Mouse (Mus musculus) Muller cell, postnatal 12 days (primary cell): ENCODE measurements around the gene Krt76.

ENCODE experiments used
- DNase-seq: peaks from one replicate; pipeline ENCODE4 v3.0.0-alpha.2; 2015; ENCODE audit errors: inconsistent ontology term

Krt76 gene

DNA sequence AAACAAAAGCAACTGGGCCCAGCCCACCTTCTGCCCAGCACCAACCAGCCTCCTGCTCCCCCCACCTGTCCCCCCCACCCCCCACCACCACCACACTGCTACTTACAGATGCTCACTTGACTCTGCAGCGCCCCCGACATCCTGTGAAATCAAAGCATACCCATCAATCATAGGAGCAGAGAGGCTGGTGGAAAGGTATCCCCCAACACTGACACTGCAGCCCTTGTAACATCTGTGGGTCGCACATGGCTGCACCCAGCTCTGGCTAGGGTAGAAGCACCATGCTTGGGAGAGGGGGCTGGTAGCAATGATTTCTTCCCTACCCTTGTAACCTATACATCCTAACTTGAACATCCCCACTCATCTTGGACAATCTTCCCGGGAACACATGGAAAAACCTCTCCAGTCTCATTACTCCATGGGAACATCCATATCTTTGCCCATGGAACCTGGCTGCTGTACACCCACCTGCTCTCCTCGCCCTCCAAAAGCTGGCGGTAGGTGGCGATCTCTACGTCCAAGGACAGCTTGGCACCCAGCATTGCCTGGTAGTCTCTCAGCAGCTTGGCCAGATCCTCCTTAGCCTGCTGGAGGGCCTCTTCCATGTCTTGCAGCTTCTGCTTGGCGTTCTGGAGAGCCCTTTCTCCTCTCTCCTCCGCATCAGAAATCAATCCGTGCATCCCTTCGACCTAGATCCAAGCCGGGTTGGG, 32.1 kb downstream of the Krt76 start:
- no peak for DNase-seq

DNA sequence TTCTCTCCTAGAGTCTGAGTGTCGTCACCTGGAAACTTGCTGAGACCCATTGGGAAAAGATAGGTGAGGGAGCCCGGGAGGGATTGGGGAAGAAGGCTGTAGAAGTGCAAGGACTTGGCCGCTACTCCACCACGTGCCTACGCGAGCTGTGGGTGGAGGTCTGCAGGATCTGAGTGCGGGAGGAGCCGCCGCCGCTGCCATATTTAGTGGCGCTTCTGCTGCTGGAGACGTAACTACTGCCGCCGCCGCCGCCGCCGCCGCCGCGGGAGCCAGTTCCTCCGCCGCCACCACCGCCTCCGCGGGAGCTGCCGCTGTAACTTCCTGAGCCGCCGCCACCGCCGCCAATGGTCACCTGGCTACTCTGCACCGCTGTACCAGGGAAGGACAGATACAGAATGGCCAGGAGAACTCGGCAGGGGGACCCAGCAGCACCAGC, 33.0 kb downstream of the Krt76 start:
- DNase-seq = peak; percentile 62

DNA sequence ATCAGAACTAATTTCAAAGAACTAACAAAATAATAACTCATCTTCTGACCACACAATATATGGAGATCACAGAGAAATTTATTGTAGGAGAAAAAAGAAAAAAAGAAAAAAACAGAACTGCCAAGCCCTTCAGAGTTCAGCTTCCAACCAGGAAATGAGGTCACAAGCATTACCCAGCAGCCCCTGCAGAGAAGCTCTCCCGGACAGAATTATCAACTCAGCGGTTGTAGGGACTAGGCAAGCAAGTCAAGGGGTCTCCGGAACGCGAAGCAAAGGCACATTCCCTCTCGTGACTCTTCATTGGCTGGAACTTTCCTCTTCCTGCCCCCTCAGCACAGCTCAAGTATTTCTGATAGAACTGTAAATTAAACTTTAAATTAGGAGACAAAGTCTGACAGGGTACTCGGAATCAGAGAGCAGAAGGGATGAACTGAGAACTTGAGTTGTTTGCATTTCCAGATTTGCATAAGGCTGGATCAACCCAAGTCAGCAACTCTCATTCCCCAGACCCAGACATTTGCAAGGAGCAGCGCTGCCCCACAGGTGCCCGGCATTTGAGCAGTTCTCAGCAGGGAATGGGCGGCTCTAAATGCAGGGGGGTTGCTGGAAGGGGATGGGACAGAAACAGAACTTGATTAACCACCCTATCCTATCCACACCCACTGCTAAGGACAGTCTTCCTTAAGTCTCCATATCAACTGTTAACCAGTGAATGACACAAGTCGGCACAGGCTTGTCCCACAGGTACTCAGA, 33.9 kb downstream of the Krt76 start:
- no peak for DNase-seq

DNA sequence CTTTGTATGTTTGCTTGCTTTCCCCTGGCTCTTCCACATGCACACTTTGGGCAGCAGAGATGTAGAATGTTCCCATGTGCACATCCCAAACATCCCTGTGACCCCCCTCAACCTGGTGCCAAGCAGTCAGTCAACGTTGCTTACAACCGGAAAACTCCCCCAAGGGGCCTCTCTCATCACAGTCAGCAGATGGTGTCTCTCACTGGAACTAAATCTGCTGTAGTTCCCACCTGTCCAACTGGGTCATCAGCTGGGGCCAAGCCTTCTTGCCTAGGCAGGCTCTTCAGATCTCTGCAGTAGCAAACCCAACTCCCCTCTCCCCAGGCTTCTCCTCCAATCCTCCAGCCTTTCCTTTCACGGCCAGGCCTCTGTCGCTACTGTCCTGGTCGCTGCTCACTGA, 36.0 kb downstream of the Krt76 start:
- no peak for DNase-seq

DNA sequence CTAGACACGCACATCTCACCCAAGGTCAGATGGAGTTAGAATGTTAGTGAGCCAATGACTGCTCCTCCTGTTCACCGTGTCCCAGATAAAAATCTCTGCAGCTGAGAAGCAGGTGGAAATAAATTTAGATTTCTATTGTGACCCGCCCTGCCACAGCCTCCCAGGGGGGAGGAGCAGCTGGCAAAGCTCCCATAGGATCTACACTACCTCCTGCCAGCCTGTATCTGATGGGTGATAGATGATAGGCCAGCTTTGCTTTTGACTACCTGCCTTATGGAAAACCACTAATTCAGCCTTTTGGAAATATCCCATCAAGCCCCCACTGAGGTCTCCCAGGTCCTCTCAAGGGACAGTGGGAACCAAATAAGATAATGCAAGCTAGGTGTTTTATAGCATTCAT, 37.0 kb downstream of the Krt76 start:
- DNase-seq = no peak

DNA sequence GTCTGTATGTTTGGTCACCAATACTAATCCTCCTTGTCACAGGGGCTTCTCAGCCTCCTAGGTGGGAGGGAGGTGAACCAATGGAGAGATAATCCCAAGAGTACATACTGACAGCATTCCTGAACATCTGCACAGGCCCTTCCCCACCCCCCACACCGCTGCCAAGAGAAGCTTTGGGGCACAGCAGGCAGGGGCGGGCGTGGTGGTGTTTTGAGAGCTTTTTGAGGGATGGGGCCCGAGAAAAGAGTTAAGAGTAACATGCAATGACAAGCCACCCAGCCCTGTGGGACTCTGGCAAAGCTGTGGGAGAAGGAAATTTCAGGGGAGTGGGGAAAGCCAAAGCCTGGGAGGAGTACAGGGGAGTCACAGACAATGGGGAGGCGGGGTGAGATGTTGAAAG, 38.4 kb downstream of the Krt76 start:
- no peak for DNase-seq

DNA sequence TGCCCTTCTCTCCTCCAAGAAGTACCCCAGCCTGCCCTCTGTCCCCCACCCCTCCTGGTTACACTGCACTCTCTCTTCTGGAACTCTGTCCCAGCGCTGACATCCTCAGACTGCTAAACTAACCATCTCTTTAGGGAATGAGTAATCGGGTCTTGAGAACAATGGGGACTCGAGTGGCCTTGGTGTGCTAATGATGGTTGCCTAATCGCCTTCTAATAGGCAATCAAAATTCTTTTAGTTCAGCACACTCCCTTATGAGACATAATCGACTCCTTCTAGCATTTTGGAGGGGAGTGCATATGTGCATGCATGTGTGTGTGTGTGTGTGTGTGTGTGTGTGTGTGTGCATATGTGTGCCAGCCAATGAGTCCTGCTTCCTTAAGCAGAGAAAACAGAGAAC, 40.1 kb downstream of the Krt76 start:
- DNase-seq = peak; percentile 78

DNA sequence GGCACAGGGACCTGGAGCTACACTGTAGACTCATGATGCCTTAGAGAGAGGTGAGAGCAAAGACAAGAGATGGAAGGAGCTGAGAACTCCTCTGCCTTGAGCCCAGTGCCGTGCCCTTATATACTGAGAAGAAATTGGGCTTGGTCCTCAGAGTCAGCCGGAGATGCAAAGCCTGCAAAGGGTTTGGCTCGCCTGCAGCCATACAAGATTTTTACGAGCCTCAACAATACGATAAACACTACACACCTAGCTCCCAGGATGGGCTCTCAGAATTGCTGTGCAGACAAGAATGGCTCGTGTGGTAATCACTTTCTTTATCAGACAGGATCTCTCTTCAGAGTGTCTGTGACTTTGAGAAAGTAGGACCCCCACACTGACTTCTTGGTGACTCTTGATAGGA, 42.0 kb downstream of the Krt76 start, which contains the start of gene Krt1:
Gene Krt1 (minus strand): TSS at position 101 of the 400 bp plus-strand sequence.
- DNase-seq = no peak

DNA sequence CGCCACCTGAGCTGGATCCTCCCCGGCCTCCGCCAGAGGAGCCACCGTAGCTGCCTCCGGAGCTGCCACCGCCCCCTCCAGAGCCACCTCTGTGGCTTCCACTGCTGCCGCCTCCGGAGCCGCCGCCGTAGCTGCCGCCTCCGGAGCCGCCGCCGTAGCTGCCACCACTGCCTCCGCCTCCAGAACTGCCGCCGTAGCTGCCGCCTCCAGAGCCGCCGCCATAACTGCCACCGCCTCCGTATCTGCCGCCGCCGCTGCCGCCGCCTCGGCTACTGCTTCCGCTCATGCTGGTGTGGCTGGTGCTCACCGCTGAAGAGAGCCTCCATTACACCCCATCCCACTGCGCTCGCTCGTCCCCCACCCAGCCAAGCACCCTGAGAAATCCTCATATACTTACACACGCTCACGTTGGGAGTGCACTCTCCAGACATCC, 46.7 kb downstream of the Krt76 start:
- DNase-seq = peak; percentile 62

DNA sequence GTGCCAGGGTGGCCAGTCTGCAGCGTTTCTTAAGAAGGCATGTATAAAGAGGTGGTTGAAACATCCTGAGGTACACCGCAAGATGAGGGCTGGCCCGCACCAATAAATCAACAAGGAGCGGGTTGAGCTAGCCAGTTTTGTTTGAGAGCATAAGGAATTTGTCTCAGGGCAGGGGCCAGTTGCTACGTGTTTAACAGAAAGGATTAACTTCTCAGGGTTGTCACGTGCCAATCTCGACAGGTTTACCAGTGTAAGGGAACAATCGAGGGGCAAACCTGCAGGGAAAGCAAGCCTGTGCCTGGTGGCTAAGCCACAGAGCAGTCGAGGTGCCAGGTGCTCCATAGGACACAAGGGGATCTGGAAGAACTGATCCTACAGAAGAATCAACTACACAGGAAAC, 49.5 kb downstream of the Krt76 start:
- no peak for DNase-seq

DNA sequence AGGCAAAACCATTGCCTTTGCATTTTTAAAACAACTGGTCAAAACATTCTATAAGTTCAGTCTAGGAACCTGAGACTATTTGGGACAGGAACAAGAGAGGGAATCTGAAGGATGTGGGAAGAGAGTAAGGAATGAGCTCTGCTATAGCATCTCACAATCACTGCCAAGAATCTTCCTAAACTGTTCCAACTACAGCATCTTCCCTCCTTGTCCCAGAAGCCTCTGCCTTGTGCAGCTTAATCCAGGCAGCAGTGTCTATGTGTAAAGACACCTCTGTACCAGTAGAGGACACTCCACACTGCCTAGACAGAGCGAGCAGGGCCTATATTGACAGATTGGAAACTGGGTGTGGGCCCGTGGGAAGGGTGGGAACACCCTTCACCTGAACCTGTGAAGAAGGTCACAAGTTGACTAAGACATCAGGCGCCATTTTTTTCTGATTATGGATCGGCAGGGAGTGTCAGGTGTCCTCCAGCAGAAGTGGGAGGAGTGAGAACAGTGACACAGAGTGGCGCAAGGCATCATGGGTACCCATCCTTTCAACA, 57.9 kb downstream of the Krt76 start:
- no peak for DNase-seq
